Mouse (Mus musculus): Measurements from ENCODE around the gene Prom2.

- TF ChIP-seq POLR2AphosphoS2 (IDR thresholded peaks at IDR 0.05; ENCODE audit: low read length) (no peak), ETS1 (IDR thresholded peaks at IDR 0.05; ENCODE audit: low read depth, low read length) (no peak)
These were observed 22.4 kb downstream of the Prom2 start for GRCm38 (mm10) chr2:127518831-127519230.

All from MEL (cell line).